Mouse (Mus musculus) limb, embryonic 13.5 days (tissue): Measurements from ENCODE around the gene Lrrk2. TPM values are rescaled to one million over a fixed set of nuclear protein-coding genes. Genes with fewer than 3 reads are reported as not detected.

Experiments used
- ATAC-seq: fragments of 200-750 bp; cut with Nextera tagmentation; 2 replicates; pipeline ENCODE4 v1.8.0; 2017; ENCODE audit warnings: low read depth, moderate number of reproducible peaks, moderate TSS enrichment; ENCODE audit not compliant: low FRiP score
- H3K27ac ChIP-seq: fragments of 300-500 bp; sonication (generic); 2 replicates; pipeline ENCODE4 v1.5.1; 2015; ENCODE audit warnings: inconsistent platforms, mild to moderate bottlenecking, moderate library complexity
- H3K27me3 ChIP-seq: fragments of 300-500 bp; sonication (generic); 2 replicates; pipeline ENCODE4 v1.6.1; 2015; ENCODE audit warnings: mild to moderate bottlenecking, inconsistent platforms
- H3K36me3 ChIP-seq: fragments of 300-500 bp; sonication (generic); 2 replicates; pipeline ENCODE4 v1.6.1; 2015; ENCODE audit warnings: inconsistent platforms, mild to moderate bottlenecking, moderate library complexity
- H3K4me1 ChIP-seq: fragments of 300-500 bp; sonication (generic); 2 replicates; pipeline ENCODE4 v1.6.1; 2015; ENCODE audit warnings: inconsistent platforms
- H3K4me2 ChIP-seq: fragments of 300-500 bp; sonication (generic); replicated peaks from 2 replicates; pipeline ENCODE4 v1.6.1; 2015; ENCODE audit warnings: inconsistent platforms, mild to moderate bottlenecking, moderate library complexity
- H3K4me3 ChIP-seq: fragments of 300-500 bp; sonication (generic); 2 replicates; pipeline ENCODE4 v1.5.1; 2015; ENCODE audit warnings: moderate library complexity, mild to moderate bottlenecking, inconsistent platforms
- H3K9ac ChIP-seq: fragments of 300-500 bp; sonication (generic); 2 replicates; pipeline ENCODE4 v1.6.1; 2015; ENCODE audit warnings: mild to moderate bottlenecking, inconsistent platforms
- H3K9me3 ChIP-seq: fragments of 300-500 bp; sonication (generic); 2 replicates; pipeline ENCODE4 v1.6.1; 2016; ENCODE audit warnings: inconsistent platforms
- WGBS: fragments of 180-500 bp; shearing (Covaris S2); methylation state at CpG from one replicate; pipeline ENCODE4 v1.1.7; 2015; 5-methylcytosine and 5-hydroxymethylcytosine counted together
- polyA plus RNA-seq: library from polyadenylated mRNA; unstranded; fragments of >200 nt; fragmentation: Nextera tagmentation; extraction: Ambion mirVana; gene quantifications from 2 replicates; pipeline ENCODE4 v1.2.1, GENCODE M21; 2015

The Lrrk2 gene
- polyA plus RNA-seq, 1 experiment from 2014 or later, result 6.2 TPM

- no peaks in the 10 kb centered on the region for H3K4me1 ChIP-seq
- H3K27me3 ChIP-seq, result no peaks in the 10 kb centered on the region
- H3K9ac ChIP-seq, result no peak overlapping the region
- H3K9me3 ChIP-seq, result no peaks in the 10 kb centered on the region
- ATAC-seq, result no peak
- no peaks in the 10 kb centered on the region for H3K36me3 ChIP-seq
- no peak overlapping the region for H3K4me2 ChIP-seq
- no peak overlapping the region for H3K4me3 ChIP-seq
- no peak overlapping the region for H3K27ac ChIP-seq
- WGBS, result 89% methylated on average over 6 of the region's 6 CpGs
These were observed 14.7 kb upstream of the Lrrk2 start for GRCm38 (mm10) chr15:91658227-91658626.

GRCm38 (mm10) chr15:91660277-91661078, 12.5 kb upstream of the Lrrk2 start:
- H3K4me3 ChIP-seq, result no peak overlapping the region
- 68% methylated on average over 6 of the region's 6 CpGs for WGBS
- no peak overlapping the region for H3K9ac ChIP-seq
- H3K27ac ChIP-seq, result no peak overlapping the region
- H3K4me2 ChIP-seq, result no peak overlapping the region
- no peaks in the 10 kb centered on the region for H3K9me3 ChIP-seq
- no peak for ATAC-seq
- no peaks in the 10 kb centered on the region for H3K27me3 ChIP-seq
- H3K36me3 ChIP-seq, result no peaks in the 10 kb centered on the region
- H3K4me1 ChIP-seq, result no peaks in the 10 kb centered on the region

- H3K9ac ChIP-seq, result no peak overlapping the region
- WGBS, result 76% methylated on average over 6 of the region's 6 CpGs
- no peaks in the 10 kb centered on the region for H3K27me3 ChIP-seq
- no peaks in the 10 kb centered on the region for H3K4me1 ChIP-seq
- no peaks in the 10 kb centered on the region for H3K9me3 ChIP-seq
- no peak for ATAC-seq
- H3K4me3 ChIP-seq, result no peak overlapping the region
- H3K36me3 ChIP-seq, result no peaks in the 10 kb centered on the region
- H3K4me2 ChIP-seq, result no peak overlapping the region
- H3K27ac ChIP-seq, result no peak overlapping the region
These were observed 12.0 kb upstream of the Lrrk2 start for GRCm38 (mm10) chr15:91661079-91661369.

GRCm38 (mm10) chr15:91664586-91665132, 8.3 kb upstream of the Lrrk2 start:
- Histone ChIP-seq H3K4me2 (no peak overlapping the region), H3K36me3 (no peaks in the 10 kb centered on the region), H3K4me1 (no peaks in the 10 kb centered on the region), H3K9ac (no peak overlapping the region), H3K27me3 (no peaks in the 10 kb centered on the region), H3K27ac (no peak overlapping the region), H3K4me3 (no peak overlapping the region), H3K9me3 (no peaks in the 10 kb centered on the region)
- no peak for ATAC-seq
- 74% methylated on average over 10 of the region's 10 CpGs for WGBS

- Histone ChIP-seq H3K27ac (no peak overlapping the region), H3K4me2 (no peak overlapping the region), H3K4me1 (no peaks in the 10 kb centered on the region), H3K27me3 (no peaks in the 10 kb centered on the region), H3K4me3 (no peak overlapping the region), H3K9ac (no peak overlapping the region), H3K9me3 (no peaks in the 10 kb centered on the region), H3K36me3 (no peaks in the 10 kb centered on the region)
- no peak for ATAC-seq
- WGBS, result 89% methylated on average over 6 of the region's 6 CpGs
These were observed 7.4 kb upstream of the Lrrk2 start for GRCm38 (mm10) chr15:91665530-91665929.

- 49% methylated on average over 2 of the region's 2 CpGs for WGBS
These were observed 1.8 kb upstream of the Lrrk2 start for GRCm38 (mm10) chr15:91671216-91671615.

GRCm38 (mm10) chr15:91671987-91672386, 988 bp upstream of the Lrrk2 start:
- H3K27me3 ChIP-seq, result no peaks in the 10 kb centered on the region
- no peak for ATAC-seq
- H3K4me1 ChIP-seq, result peaks cover 10% of the 10 kb centered on the region; the same call in 1 of the 2 replicates
- 65% methylated on average over 5 of the region's 5 CpGs for whole genome bisulfite sequencing
- H3K4me3 ChIP-seq, result no peak overlapping the region
- H3K36me3 ChIP-seq, result no peaks in the 10 kb centered on the region
- no peak overlapping the region for H3K27ac ChIP-seq
- H3K4me2 ChIP-seq, result no peak overlapping the region; the same call in 1 of the 2 replicates
- no peak overlapping the region for H3K9ac ChIP-seq
- no peaks in the 10 kb centered on the region for H3K9me3 ChIP-seq

More at GRCm38 (mm10) chr15:91671216-91671615, 1.8 kb upstream of the Lrrk2 start:
- H3K27me3 ChIP-seq, result no peaks in the 10 kb centered on the region
- H3K4me2 ChIP-seq, result no peak overlapping the region
- H3K9me3 ChIP-seq, result no peaks in the 10 kb centered on the region
- H3K36me3 ChIP-seq, result no peaks in the 10 kb centered on the region
- no peak overlapping the region for H3K27ac ChIP-seq
- H3K4me1 ChIP-seq, result peaks cover 10% of the 10 kb centered on the region; the same call in 1 of the 2 replicates
- no peak for ATAC-seq
- no peak overlapping the region for H3K9ac ChIP-seq
- no peak overlapping the region for H3K4me3 ChIP-seq

- H3K9me3 ChIP-seq, result no peaks in the 10 kb centered on the region
- H3K4me1 ChIP-seq, result peaks cover 10% of the 10 kb centered on the region; the same call in 1 of the 2 replicates
- H3K36me3 ChIP-seq, result no peaks in the 10 kb centered on the region
- H3K4me3 ChIP-seq, result peak overlapping the region; percentile 61
- H3K27ac ChIP-seq, result peak overlapping the region; percentile 82; the same call in 1 of the 2 replicates
- H3K27me3 ChIP-seq, result no peaks in the 10 kb centered on the region
- ATAC-seq, result 0 out of 2 replicates have a peak, but pooled peaks have one; percentile 20
- 26% methylated on average over 5 of the region's 5 CpGs for WGBS
- peak overlapping the region; percentile 68 for H3K4me2 ChIP-seq
- peak overlapping the region; percentile 71 for H3K9ac ChIP-seq
These were observed 562 bp downstream of the Lrrk2 start for GRCm38 (mm10) chr15:91673569-91673905.

- no peak overlapping the region for H3K27ac ChIP-seq
- no peak for ATAC-seq
- H3K4me2 ChIP-seq, result no peak overlapping the region
- H3K9me3 ChIP-seq, result no peaks in the 10 kb centered on the region
- no peak overlapping the region for H3K4me3 ChIP-seq
- no peaks in the 10 kb centered on the region for H3K27me3 ChIP-seq
- H3K36me3 ChIP-seq, result peaks cover 14% of the 10 kb centered on the region; the same call in 1 of the 2 replicates
- no peaks in the 10 kb centered on the region for H3K4me1 ChIP-seq
- 84% methylated on average over 2 of the region's 2 CpGs for WGBS
- H3K9ac ChIP-seq, result no peak overlapping the region
These were observed 7.1 kb downstream of the Lrrk2 start for GRCm38 (mm10) chr15:91680116-91680515.

- WGBS, result 83% methylated on average over 7 of the region's 7 CpGs
- H3K36me3 ChIP-seq, result peaks cover 31% of the 10 kb centered on the region; the same call in 1 of the 2 replicates
- no peak for ATAC-seq
These were observed 13.0 kb downstream of the Lrrk2 start for GRCm38 (mm10) chr15:91685880-91686563.

GRCm38 (mm10) chr15:91690648-91691047, 17.7 kb downstream of the Lrrk2 start:
- ATAC-seq, result no peak
- Histone ChIP-seq H3K27me3 (no peaks in the 10 kb centered on the region), H3K9ac (no peak overlapping the region), H3K4me3 (no peak overlapping the region), H3K4me1 (no peaks in the 10 kb centered on the region), H3K4me2 (no peak overlapping the region), H3K36me3 (peaks cover 26% of the 10 kb centered on the region; the same call in 1 of the 2 replicates), H3K9me3 (no peaks in the 10 kb centered on the region; the same call in 1 of the 2 replicates), H3K27ac (no peak overlapping the region)
- WGBS, result 89% methylated on average over 9 of the region's 9 CpGs

More at GRCm38 (mm10) chr15:91685880-91686563, 13.0 kb downstream of the Lrrk2 start:
- Histone ChIP-seq H3K9ac (no peak overlapping the region), H3K9me3 (no peaks in the 10 kb centered on the region), H3K4me2 (no peak overlapping the region), H3K27ac (no peak overlapping the region), H3K27me3 (no peaks in the 10 kb centered on the region), H3K4me3 (no peak overlapping the region), H3K4me1 (no peaks in the 10 kb centered on the region)

- no peak overlapping the region for H3K4me2 ChIP-seq
- H3K4me1 ChIP-seq, result no peaks in the 10 kb centered on the region
- no peak overlapping the region for H3K4me3 ChIP-seq
- H3K9me3 ChIP-seq, result no peaks in the 10 kb centered on the region; the same call in 1 of the 2 replicates
- WGBS, result 72% methylated on average over 1 of the region's 1 CpGs
- H3K27me3 ChIP-seq, result no peaks in the 10 kb centered on the region
- no peak for ATAC-seq
- peaks cover 30% of the 10 kb centered on the region; the same call in 1 of the 2 replicates for H3K36me3 ChIP-seq
- H3K27ac ChIP-seq, result no peak overlapping the region
- no peak overlapping the region for H3K9ac ChIP-seq
These were observed 20.1 kb downstream of the Lrrk2 start for GRCm38 (mm10) chr15:91693051-91693450.
